Mouse (Mus musculus): ENCODE measurements around the gene Kcnma1. TPM values are rescaled to one million over a fixed set of nuclear protein-coding genes. Genes with fewer than 3 reads are reported as not detected.

Gene Kcnma1
- polyA plus RNA-seq, 3 experiments from 2014 or later, result not detected

- no peak for ATAC-seq
Measured at GRCm38 (mm10) chr14:23418955-23419354, 595.3 kb downstream of the Kcnma1 start.

- ATAC-seq, result no peak
Measured at GRCm38 (mm10) chr14:23407051-23407450, 607.2 kb downstream of the Kcnma1 start.

- no peak for ATAC-seq
Measured at GRCm38 (mm10) chr14:23400777-23401469, 613.4 kb downstream of the Kcnma1 start.

GRCm38 (mm10) chr14:23397642-23398041 lies 616.6 kb downstream of the Kcnma1 start:
- ATAC-seq, result no peak

GRCm38 (mm10) chr14:23391566-23391965 lies 622.7 kb downstream of the Kcnma1 start:
- no peak for ATAC-seq

- ATAC-seq, result no peak
Measured at GRCm38 (mm10) chr14:23390768-23391167, 623.5 kb downstream of the Kcnma1 start.

- no peak for ATAC-seq
Measured at GRCm38 (mm10) chr14:23390161-23390560, 624.1 kb downstream of the Kcnma1 start.

GRCm38 (mm10) chr14:23386786-23387185 lies 627.5 kb downstream of the Kcnma1 start:
- ATAC-seq, result no peak

GRCm38 (mm10) chr14:23385776-23386608 lies 628.3 kb downstream of the Kcnma1 start:
- ATAC-seq, result no peak

GRCm38 (mm10) chr14:23378351-23379087 lies 635.8 kb downstream of the Kcnma1 start:
- ATAC-seq, result no peak

- no peak for ATAC-seq
Measured at GRCm38 (mm10) chr14:23372021-23372420, 642.3 kb downstream of the Kcnma1 start.

- no peak for ATAC-seq
Measured at GRCm38 (mm10) chr14:23360491-23360995, 653.7 kb downstream of the Kcnma1 start.

- no peak for ATAC-seq
Measured at GRCm38 (mm10) chr14:23358776-23359175, 655.5 kb downstream of the Kcnma1 start.

- ATAC-seq, result no peak
Measured at GRCm38 (mm10) chr14:23357529-23358278, 656.6 kb downstream of the Kcnma1 start.

GRCm38 (mm10) chr14:23326786-23327185 lies 687.5 kb downstream of the Kcnma1 start:
- no peak for ATAC-seq

GRCm38 (mm10) chr14:23305288-23305687 lies 709.0 kb downstream of the Kcnma1 start:
- no peak for ATAC-seq

GRCm38 (mm10) chr14:23300443-23300842 lies 713.8 kb downstream of the Kcnma1 start:
- ATAC-seq, result no peak

GRCm38 (mm10) chr14:23290634-23291033 lies 723.7 kb downstream of the Kcnma1 start:
- no peak for ATAC-seq

- ATAC-seq, result no peak
Measured at GRCm38 (mm10) chr14:23266554-23267309, 747.6 kb downstream of the Kcnma1 start.

GRCm38 (mm10) chr14:23253154-23253553 lies 761.1 kb downstream of the Kcnma1 start:
- ATAC-seq, result no peak

GRCm38 (mm10) chr14:23244446-23244845 lies 769.8 kb downstream of the Kcnma1 start:
- ATAC-seq, result no peak
